ENCODE assay signal across 8 mouse cellular contexts in genomic region chr7:100582727-100583236, GRCm38 (mm10). TPM values are rescaled to one million over a fixed set of nuclear protein-coding genes. Genes with fewer than 3 reads are reported as not detected.
DNase-seq lines count a peak whose midpoint lies in the region; ATAC-seq lines count a peak whose summit lies in the region.

No protein-coding gene starts in this region.

- peak overlapping the region; percentile 97 for H3K27ac ChIP-seq in brown adipose tissue, adult 24 weeks (replicated peaks; ENCODE audit: low read depth, low read length)
- H3K27ac ChIP-seq in heart, embryonic 13.5 days (replicated peaks) = peak overlapping the region; percentile 92
- H3K27ac ChIP-seq in liver, embryonic 12.5 days = peak overlapping the region; percentile 83
- H3K27ac ChIP-seq in stomach, embryonic 15.5 days = peak overlapping the region; percentile 89

- H3K4me3 ChIP-seq in brown adipose tissue, adult 24 weeks (ENCODE audit: insufficient read depth, low read depth, low read length) = peak overlapping the region; percentile 84
- H3K4me3 ChIP-seq in heart, embryonic 13.5 days = peak overlapping the region; percentile 71
- H3K4me3 ChIP-seq in liver, embryonic 12.5 days = peak overlapping the region; percentile 69
- peak overlapping the region; percentile 65 for H3K4me3 ChIP-seq in stomach, embryonic 15.5 days (replicated peaks)

- H3K27me3 ChIP-seq in heart, embryonic 13.5 days (replicated peaks) = no peaks in the 10 kb centered on the region
- no peaks in the 10 kb centered on the region for H3K27me3 ChIP-seq in liver, embryonic 12.5 days (replicated peaks)
- H3K27me3 ChIP-seq in stomach, embryonic 15.5 days (replicated peaks) = no peaks in the 10 kb centered on the region

- WGBS in heart, embryonic 13.5 days = 0% methylated on average over 31 of the region's 31 CpGs
- WGBS in liver, embryonic 12.5 days (ENCODE audit: insufficient replicate concordance) = 1% methylated on average over 31 of the region's 31 CpGs
- WGBS in stomach, embryonic 15.5 days = under 1% methylated on average over 31 of the region's 31 CpGs

- H3K9ac ChIP-seq in heart, embryonic 13.5 days = peak overlapping the region; percentile 89
- H3K9ac ChIP-seq in liver, embryonic 12.5 days = peak overlapping the region; percentile 75
- H3K9ac ChIP-seq in stomach, embryonic 15.5 days = peak overlapping the region; percentile 71; the same call in 1 of the 2 replicates

- peak; percentile 91 for DNase-seq in CD4-positive, CD25-positive, alpha-beta regulatory T cell, adult 2 months (ENCODE audit: low read depth, low spot score)
- DNase-seq in fat pad, adult 2 months (ENCODE audit: extremely low read depth, low read depth, low spot score) = peak; percentile 34
- DNase-seq in kidney, postnatal 10 days = peak; percentile 91
- peak; percentile 83 to 89 for DNase-seq in natural killer cell, adult 2 months (ENCODE audit: low spot score in 2 of 2)

- H3K36me3 ChIP-seq in heart, embryonic 13.5 days = peaks cover 7% of the 10 kb centered on the region; the same call in 1 of the 2 replicates
- H3K36me3 ChIP-seq in liver, embryonic 12.5 days = peaks cover 11% of the 10 kb centered on the region; the same call in 1 of the 2 replicates
- H3K36me3 ChIP-seq in stomach, embryonic 15.5 days = no peaks in the 10 kb centered on the region

- ATAC-seq in heart, embryonic 13.5 days (ENCODE audit: extremely low read depth, insufficient number of reproducible peaks, low FRiP score, low TSS enrichment) = no peak; the same call in none of the 2 replicates
- peak; percentile 93 for ATAC-seq in liver, embryonic 12.5 days
- ATAC-seq in stomach, embryonic 15.5 days (ENCODE audit: insufficient read depth, low FRiP score, low read depth) = peak; percentile 87

- no peaks in the 10 kb centered on the region for H3K9me3 ChIP-seq in heart, embryonic 13.5 days
- H3K9me3 ChIP-seq in liver, embryonic 12.5 days (replicated peaks) = no peaks in the 10 kb centered on the region
- no peaks in the 10 kb centered on the region for H3K9me3 ChIP-seq in stomach, embryonic 15.5 days

- H3K4me1 ChIP-seq in brown adipose tissue, adult 24 weeks (ENCODE audit: control insufficient read depth, insufficient read depth, insufficient read length, low read length) = peaks cover 2% of the 10 kb centered on the region; the same call in 1 of the 2 replicates
- H3K4me1 ChIP-seq in heart, embryonic 13.5 days = peaks cover 25% of the 10 kb centered on the region
- H3K4me1 ChIP-seq in liver, embryonic 12.5 days = peaks cover 34% of the 10 kb centered on the region
- H3K4me1 ChIP-seq in stomach, embryonic 15.5 days = peaks cover 4% of the 10 kb centered on the region; the same call in 1 of the 2 replicates

- H3K4me2 ChIP-seq in heart, embryonic 13.5 days = peak overlapping the region; percentile 80
- H3K4me2 ChIP-seq in liver, embryonic 12.5 days = peak overlapping the region; percentile 76
- H3K4me2 ChIP-seq in stomach, embryonic 15.5 days = peak overlapping the region; percentile 72

RNA-seq across cellular contexts. Expression of gene Rab6a, which starts 24.4 kb away (rescaled TPM):
- 56.8 and 70.0 TPM in 2 replicates for polyA plus RNA-seq in brown adipose tissue, adult 24 weeks (2012; ENCODE audit: insufficient read depth, insufficient read length, missing spikeins)
- 82.4 and 91.0 TPM in 2 replicates for polyA plus RNA-seq in heart, embryonic 13.5 days (2015; fragmentation: Nextera tagmentation; extraction: Ambion mirVana)
- polyA plus RNA-seq in liver, embryonic 12.5 days (2016; fragmentation: Nextera tagmentation; extraction: Ambion mirVana) = 60.7 and 62.0 TPM in 2 replicates
- polyA plus RNA-seq in stomach, embryonic 15.5 days (2015; fragmentation: Nextera tagmentation; extraction: Ambion mirVana) = 100 and 107 TPM in 2 replicates

RNA-seq across cellular contexts. Expression of gene Mrpl48, which starts 25.3 kb away (rescaled TPM):
- 125 and 158 TPM in 2 replicates for polyA plus RNA-seq in brown adipose tissue, adult 24 weeks (2012; ENCODE audit: insufficient read depth, insufficient read length, missing spikeins)
- 76.8 and 83.0 TPM in 2 replicates for polyA plus RNA-seq in heart, embryonic 13.5 days (2015; fragmentation: Nextera tagmentation; extraction: Ambion mirVana)
- 53.2 and 56.3 TPM in 2 replicates for polyA plus RNA-seq in liver, embryonic 12.5 days (2016; fragmentation: Nextera tagmentation; extraction: Ambion mirVana)
- 77.3 and 85.9 TPM in 2 replicates for polyA plus RNA-seq in stomach, embryonic 15.5 days (2015; fragmentation: Nextera tagmentation; extraction: Ambion mirVana)

RNA-seq across cellular contexts. Expression of gene Coa4, which starts 45.9 kb away (rescaled TPM):
- polyA plus RNA-seq in brown adipose tissue, adult 24 weeks (2012; ENCODE audit: insufficient read depth, insufficient read length, missing spikeins) = 6.4 and 11.6 TPM in 2 replicates
- 23.0 and 23.1 TPM in 2 replicates for polyA plus RNA-seq in heart, embryonic 13.5 days (2015; fragmentation: Nextera tagmentation; extraction: Ambion mirVana)
- 15.1 and 18.1 TPM in 2 replicates for polyA plus RNA-seq in liver, embryonic 12.5 days (2016; fragmentation: Nextera tagmentation; extraction: Ambion mirVana)
- polyA plus RNA-seq in stomach, embryonic 15.5 days (2015; fragmentation: Nextera tagmentation; extraction: Ambion mirVana) = 31.5 and 32.7 TPM in 2 replicates

Comparison
In these comparisons a context has a peak if more than half of its experiments do, and no peak if none do; other contexts are left out.
1. DNase-seq: peak in every context shown above with its lines; median percentile 91 in CD4-positive, CD25-positive, alpha-beta regulatory T cell, adult 2 months; 91 in kidney, postnatal 10 days; 86 in natural killer cell, adult 2 months; 34 in fat pad, adult 2 months.